Mouse (Mus musculus): ENCODE data around the gene Arhgef39. TPM values are rescaled to one million over a fixed set of nuclear protein-coding genes. Genes with fewer than 3 reads are reported as not detected.

Gene Arhgef39
- total RNA-seq, 2 experiments from 2014 or later, result 1.2 to 1.8 TPM

GRCm38 (mm10) chr4:43478906-43479832 is 20.3 kb downstream of the Arhgef39 start:
- peak; percentile 69 to 75 for DNase-seq (ENCODE audit: low spot score in 2 of 2)

GRCm38 (mm10) chr4:43478534-43478858 is 21.0 kb downstream of the Arhgef39 start:
- no peak for DNase-seq (ENCODE audit: low spot score in 2 of 2)

GRCm38 (mm10) chr4:43477857-43478533 is 21.5 kb downstream of the Arhgef39 start:
- peak; percentile 80 to 87 for DNase-seq (ENCODE audit: low spot score in 2 of 2)

- DNase-seq (ENCODE audit: low spot score in 2 of 2), result no peak
These were observed 22.9 kb downstream of the Arhgef39 start for GRCm38 (mm10) chr4:43476604-43477003.

GRCm38 (mm10) chr4:43473636-43474035 is 25.9 kb downstream of the Arhgef39 start:
- DNase-seq (ENCODE audit: low spot score in 2 of 2), result no peak

- DNase-seq (ENCODE audit: low spot score in 2 of 2), result no peak
These were observed 29.2 kb downstream of the Arhgef39 start for GRCm38 (mm10) chr4:43470301-43470700.

GRCm38 (mm10) chr4:43466872-43467271 is 32.6 kb downstream of the Arhgef39 start:
- DNase-seq (ENCODE audit: low spot score in 2 of 2), result no peak

- no peak for DNase-seq (ENCODE audit: low spot score in 2 of 2)
These were observed 33.6 kb downstream of the Arhgef39 start for GRCm38 (mm10) chr4:43465935-43466334.

- no peak for DNase-seq (ENCODE audit: low spot score in 2 of 2)
These were observed 36.4 kb downstream of the Arhgef39 start for GRCm38 (mm10) chr4:43463102-43463501.

- DNase-seq (ENCODE audit: low spot score in 2 of 2), result no peak
These were observed 42.4 kb downstream of the Arhgef39 start for GRCm38 (mm10) chr4:43457124-43457523.

GRCm38 (mm10) chr4:43456470-43456869 is 43.0 kb downstream of the Arhgef39 start:
- DNase-seq (ENCODE audit: low spot score in 2 of 2), result no peak

GRCm38 (mm10) chr4:43454041-43454836 is 45.3 kb downstream of the Arhgef39 start, which contains the start of gene Cd72:
Cd72 (minus strand) TSS chr4:43454628.
- no peak for DNase-seq (ENCODE audit: low spot score in 2 of 2)

- DNase-seq (ENCODE audit: low spot score in 2 of 2), result no peak
These were observed 46.1 kb downstream of the Arhgef39 start for GRCm38 (mm10) chr4:43453413-43453812.

GRCm38 (mm10) chr4:43452315-43452714 is 47.2 kb downstream of the Arhgef39 start:
- DNase-seq (ENCODE audit: low spot score in 2 of 2), result no peak

- DNase-seq (ENCODE audit: low spot score in 2 of 2), result peak; percentile 40 to 53
These were observed 50.9 kb downstream of the Arhgef39 start for GRCm38 (mm10) chr4:43448554-43448953.

- DNase-seq (ENCODE audit: low spot score in 2 of 2), result peak in 1 of 2 experiments; percentile 40
These were observed 52.2 kb downstream of the Arhgef39 start for GRCm38 (mm10) chr4:43447251-43447650.

Other genes starting within 250 kb of the Arhgef39 start
- gene Atp8b5, start 232.5 kb downstream of the Arhgef39 start, total RNA-seq (2021), result under 1 TPM; 0.29 to 0.55 TPM
- 100 to 1,000 TPM; 126 to 129 TPM for gene Rusc2, start 117.7 kb downstream of the Arhgef39 start, total RNA-seq (2021)
- 1 to 10 TPM in 1 of 2 experiments, under 1 TPM in 1; 0.98 to 2.6 TPM for gene Fam166b, start 70.6 kb downstream of the Arhgef39 start, total RNA-seq (2021)
- gene Tesk1, start 57.8 kb downstream of the Arhgef39 start, total RNA-seq (2021), result 10 to 100 TPM; 70.3 to 72.1 TPM
- not detected for gene Cd72, start 45.1 kb downstream of the Arhgef39 start, total RNA-seq (2021)
- not detected for gene Sit1, start 16.0 kb downstream of the Arhgef39 start, total RNA-seq (2021)
- 10 to 100 TPM; 30.2 to 35.7 TPM for gene Ccdc107, start 6.8 kb downstream of the Arhgef39 start, total RNA-seq (2021)
- 1 to 10 TPM in 1 of 2 experiments, under 1 TPM in 1; 0.54 to 1.7 TPM for gene Car9, start 7.3 kb upstream of the Arhgef39 start, total RNA-seq (2021)
- 1 to 10 TPM; 5.0 to 7.4 TPM for gene Tpm2, start 24.1 kb upstream of the Arhgef39 start, total RNA-seq (2021)
- 10 to 100 TPM; 65.9 to 75.4 TPM for gene Creb3, start 62.6 kb upstream of the Arhgef39 start, total RNA-seq (2021)
- 10 to 100 TPM; 54.4 to 69.7 TPM for gene Tln1, start 63.0 kb upstream of the Arhgef39 start, total RNA-seq (2021)
- gene Rgp1, start 79.0 kb upstream of the Arhgef39 start, total RNA-seq (2021), result 10 to 100 TPM; 46.2 to 53.6 TPM
- 10 to 100 TPM; 56.8 to 57.7 TPM for gene Gba2, start 79.2 kb upstream of the Arhgef39 start, total RNA-seq (2021)
- not detected for gene Msmp, start 84.8 kb upstream of the Arhgef39 start, total RNA-seq (2021)
- 10 to 100 TPM; 47.8 to 49.0 TPM for gene Npr2, start 132.2 kb upstream of the Arhgef39 start, total RNA-seq (2021)
- 1 to 10 TPM; 2.1 to 2.3 TPM for gene Spag8, start 153.9 kb upstream of the Arhgef39 start, total RNA-seq (2021)
- gene Hint2, start 156.8 kb upstream of the Arhgef39 start, total RNA-seq (2021), result 10 to 100 TPM; 30.9 to 34.0 TPM
- gene Tmem8b, start 169.3 kb upstream of the Arhgef39 start, total RNA-seq (2021), result 10 to 100 TPM; 49.4 to 50.5 TPM
- gene Fam221b, start 169.4 kb upstream of the Arhgef39 start, total RNA-seq (2021), result 1 to 10 TPM in 1 of 2 experiments, under 1 TPM in 1; 0.53 to 1.0 TPM
- not detected for gene Olfr70, start 201.1 kb upstream of the Arhgef39 start, total RNA-seq (2021)
- not detected for gene Olfr71, start 210.6 kb upstream of the Arhgef39 start, total RNA-seq (2021)
- gene Hrct1, start 227.5 kb upstream of the Arhgef39 start, total RNA-seq (2021), result under 1 TPM; 0.45 to 0.48 TPM
- under 1 TPM; 0.39 to 0.40 TPM for gene Spaar, start 230.3 kb upstream of the Arhgef39 start, total RNA-seq (2021)